Mouse (Mus musculus) heart, embryonic 11.5 days (tissue): ENCODE results near the gene Lgals7. TPM values are rescaled to one million over a fixed set of nuclear protein-coding genes. Genes with fewer than 3 reads are reported as not detected.
A peak's percentile ranks its signal among the peaks of the same experiment; 100 is the strongest.

Source experiments
- ATAC-seq: fragments of 200-750 bp; cut with Nextera tagmentation; replicated peaks from 2 replicates; pipeline ENCODE4 v1.8.0; 2017; ENCODE audit warnings: moderate library complexity; ENCODE audit not compliant: insufficient number of reproducible peaks, low FRiP score, low TSS enrichment
- H3K27ac ChIP-seq: fragments of 300-500 bp; sonication (generic); 2 replicates; pipeline ENCODE4 v1.5.1; 2014; ENCODE audit warnings: mild to moderate bottlenecking, low read depth, low read length
- H3K27me3 ChIP-seq: fragments of 300-500 bp; sonication (generic); 2 replicates; pipeline ENCODE4 v1.6.1; 2014; ENCODE audit warnings: mild to moderate bottlenecking, low read length, mixed read lengths; ENCODE audit not compliant: control insufficient read depth, insufficient read depth
- H3K36me3 ChIP-seq: fragments of 300-500 bp; sonication (generic); 2 replicates; pipeline ENCODE4 v1.6.1; 2014; ENCODE audit warnings: mild to moderate bottlenecking, low read length, moderate library complexity, mixed read lengths; ENCODE audit not compliant: control insufficient read depth, insufficient read depth
- H3K4me1 ChIP-seq: fragments of 300-500 bp; sonication (generic); 2 replicates; pipeline ENCODE4 v1.6.1; 2014; ENCODE audit warnings: low read length; ENCODE audit not compliant: control insufficient read depth, insufficient read depth
- H3K4me2 ChIP-seq: fragments of 300-500 bp; sonication (generic); 2 replicates; pipeline ENCODE4 v1.6.1; 2014; ENCODE audit warnings: mild to moderate bottlenecking, moderate library complexity
- H3K4me3 ChIP-seq: fragments of 300-500 bp; sonication (generic); 2 replicates; pipeline ENCODE4 v1.5.1; 2014; ENCODE audit warnings: low read depth, low read length
- H3K9ac ChIP-seq: fragments of 300-500 bp; sonication (generic); 2 replicates; pipeline ENCODE4 v1.6.1; 2014; ENCODE audit warnings: mild to moderate bottlenecking, low read depth, low read length, moderate library complexity
- H3K9me3 ChIP-seq: fragments of 300-500 bp; sonication (generic); replicated peaks from 2 replicates; pipeline ENCODE4 v1.6.1; 2016; ENCODE audit warnings: low read length; ENCODE audit not compliant: control insufficient read depth
- WGBS: fragments of 180-500 bp; shearing (Covaris S2); extraction: QIAGEN DNeasy Blood & Tissue Kit; methylation state at CpG from one replicate; pipeline ENCODE4 v1.1.7; 2014; ENCODE audit not compliant: insufficient replicate concordance; 5-methylcytosine and 5-hydroxymethylcytosine counted together
- polyA plus RNA-seq: library from polyadenylated mRNA; unstranded; fragments of >200 nt; fragmentation: Nextera tagmentation; extraction: Ambion mirVana; gene quantifications from 2 replicates; pipeline ENCODE4 v1.2.1, GENCODE M21; 2014

Gene Lgals7
- 0.82 and 1.0 TPM in 2 replicates for polyA plus RNA-seq

DNA sequence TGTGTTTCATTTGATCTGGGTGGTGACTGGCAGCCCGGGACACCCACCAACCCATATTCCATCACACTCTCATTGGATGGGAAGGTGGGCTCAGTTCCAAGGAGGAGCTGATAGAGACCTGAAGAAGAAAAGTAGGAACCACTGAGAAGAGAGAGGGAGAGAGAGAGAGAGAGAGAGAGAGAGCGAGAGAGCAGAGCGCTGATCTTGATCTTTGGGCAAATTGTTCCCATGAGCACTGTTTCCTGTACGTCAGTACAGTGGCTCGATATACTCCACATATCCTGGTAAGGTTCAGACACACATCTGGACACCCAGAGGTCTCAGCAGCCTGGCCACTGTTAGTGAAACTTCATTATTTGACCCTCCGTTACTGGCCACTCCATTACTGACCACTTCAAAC lies at the start of gene Lgals7:
Gene Lgals7 (plus strand): TSS at position 314 of the 400 bp plus-strand sequence.
- WGBS, result 84% methylated on average over 6 of the region's 6 CpGs
- H3K4me2 ChIP-seq, result peak within 1 kb of the TSS; percentile 14
- H3K9ac ChIP-seq, result peak within 1 kb of the TSS; percentile 49; the same call in 1 of the 2 replicates
- no peak within 1 kb of the TSS; the same call in 1 of the 2 replicates for H3K27ac ChIP-seq
- peaks cover 3% of the 10 kb centered on the region; the same call in 1 of the 2 replicates for H3K27me3 ChIP-seq
- ATAC-seq, result no peak
- no peak within 1 kb of the TSS for H3K4me3 ChIP-seq
- peaks cover 3% of the 10 kb centered on the region; the same call in 1 of the 2 replicates for H3K9me3 ChIP-seq
- no peaks in the 10 kb centered on the region for H3K36me3 ChIP-seq
- H3K4me1 ChIP-seq, result peaks cover 7% of the 10 kb centered on the region

DNA sequence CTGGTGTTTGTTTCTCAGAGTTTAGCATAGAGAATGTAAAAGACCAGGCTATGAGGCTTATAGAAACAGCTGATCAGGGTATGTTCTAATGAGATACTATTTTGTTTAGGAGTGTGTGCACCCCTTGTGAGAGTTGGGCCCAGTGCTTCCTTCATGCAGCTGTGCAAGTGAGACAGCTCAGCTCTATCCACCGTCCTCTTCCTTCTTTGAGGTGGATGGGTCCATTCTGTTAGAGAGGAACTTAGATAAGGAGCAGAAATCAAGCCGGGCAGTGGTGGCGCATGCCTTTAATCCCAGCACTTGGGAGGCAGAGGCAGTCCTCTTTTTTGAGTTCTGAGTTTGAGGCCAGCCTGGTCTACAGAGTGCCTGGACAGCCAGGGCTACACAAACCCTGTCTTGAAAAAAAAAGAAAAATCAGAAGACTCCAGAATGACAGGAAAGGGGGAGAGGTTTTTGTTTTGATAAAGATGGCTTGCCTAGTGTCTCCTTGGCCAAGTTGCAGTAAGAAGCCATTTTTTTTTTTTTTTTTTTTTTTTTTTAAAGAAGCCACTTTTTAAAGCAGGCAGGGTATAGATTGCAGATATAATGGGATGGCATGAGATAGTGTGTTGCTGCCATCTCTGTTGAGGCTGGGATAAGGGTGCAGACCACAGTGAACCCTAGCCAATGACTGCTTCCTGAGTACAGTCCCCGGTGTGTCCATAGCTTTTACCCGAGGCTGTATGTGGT lies 49.2 kb upstream of the Lgals7 start:
- H3K4me1 ChIP-seq, result peaks cover 42% of the 10 kb centered on the region
- no peak overlapping the region for H3K27ac ChIP-seq
- no peak overlapping the region for H3K4me3 ChIP-seq

DNA sequence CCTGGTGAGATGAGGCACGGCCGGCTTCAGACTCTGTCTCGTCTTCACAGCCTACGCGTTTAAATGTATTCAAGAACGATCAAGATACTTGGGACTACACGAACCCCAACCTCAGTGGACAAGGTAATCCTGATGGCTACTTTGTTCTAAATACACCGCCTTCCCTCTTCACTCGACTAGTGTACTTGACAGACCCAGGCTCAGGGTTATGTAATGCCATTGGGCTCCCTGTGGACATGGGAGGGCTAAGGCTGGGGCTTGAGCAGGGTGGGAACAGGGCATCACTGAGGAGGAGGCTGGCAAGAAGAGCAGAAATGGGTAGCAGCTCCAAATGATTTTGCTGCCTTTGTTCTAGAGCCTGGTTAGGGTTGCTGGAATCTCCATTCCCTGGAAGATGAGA lies 48.4 kb upstream of the Lgals7 start:
- Histone ChIP-seq H3K4me1 (peaks cover 49% of the 10 kb centered on the region), H3K9me3 (no peaks in the 10 kb centered on the region), H3K36me3 (peaks cover 69% of the 10 kb centered on the region), H3K27me3 (no peaks in the 10 kb centered on the region), H3K27ac (no peak overlapping the region), H3K9ac (no peak overlapping the region), H3K4me2 (no peak overlapping the region), H3K4me3 (no peak overlapping the region)
- 92% methylated on average over 9 of the region's 9 CpGs for WGBS
- no peak for ATAC-seq

More for the DNA sequence above, 49.2 kb upstream of the Lgals7 start:
- H3K9me3 ChIP-seq, result no peaks in the 10 kb centered on the region
- no peak overlapping the region for H3K4me2 ChIP-seq
- WGBS, result 66% methylated on average over 5 of the region's 5 CpGs
- ATAC-seq, result no peak
- H3K9ac ChIP-seq, result no peak overlapping the region
- no peaks in the 10 kb centered on the region for H3K27me3 ChIP-seq
- H3K36me3 ChIP-seq, result peaks cover 61% of the 10 kb centered on the region

DNA sequence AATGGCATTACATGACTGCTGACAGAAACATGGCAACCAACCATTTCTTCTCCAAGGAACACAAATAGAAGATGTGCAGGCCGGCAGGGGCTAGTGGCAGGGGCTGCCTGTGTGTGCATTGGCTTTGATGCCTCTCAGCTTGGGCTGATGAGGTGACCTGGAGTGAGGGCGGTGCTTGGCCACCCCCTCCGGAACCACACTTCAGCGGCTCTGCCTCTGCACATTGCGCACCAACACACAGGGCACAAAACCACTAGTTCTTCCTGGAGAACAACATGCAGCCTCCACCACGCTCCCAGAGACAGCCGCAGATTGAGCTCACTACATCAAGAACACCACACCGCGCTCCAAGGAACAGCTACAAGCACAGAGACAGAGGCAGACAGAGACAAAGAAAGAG lies 47.5 kb upstream of the Lgals7 start:
- H3K9ac ChIP-seq, result no peak overlapping the region; the same call in 1 of the 2 replicates

DNA sequence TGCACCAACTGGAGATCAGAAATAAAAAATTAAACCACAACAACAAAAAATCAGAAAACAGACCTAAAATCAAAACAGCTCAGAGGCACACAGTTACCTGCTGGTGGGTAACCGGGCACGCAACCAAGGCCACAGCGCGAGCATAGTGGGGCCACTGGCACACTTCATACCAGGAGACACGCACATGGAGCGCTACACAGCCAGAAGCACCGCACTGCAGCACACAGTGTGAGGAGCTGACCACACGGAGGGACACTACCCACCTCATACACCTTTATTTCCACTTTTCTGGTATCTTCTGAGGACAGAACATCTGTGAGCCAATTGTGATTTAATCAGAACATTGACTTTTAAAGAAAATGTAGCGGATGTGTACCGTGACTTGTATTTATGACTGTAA lies 46.7 kb upstream of the Lgals7 start:
- no peak overlapping the region for H3K4me3 ChIP-seq
- 93% methylated on average over 10 of the region's 10 CpGs for WGBS
- no peak overlapping the region for H3K4me2 ChIP-seq
- H3K36me3 ChIP-seq, result peaks cover 85% of the 10 kb centered on the region
- no peak for ATAC-seq
- H3K9me3 ChIP-seq, result no peaks in the 10 kb centered on the region
- no peak overlapping the region for H3K9ac ChIP-seq
- peaks cover 55% of the 10 kb centered on the region for H3K4me1 ChIP-seq
- H3K27me3 ChIP-seq, result no peaks in the 10 kb centered on the region
- no peak overlapping the region for H3K27ac ChIP-seq

More for the DNA sequence above, 47.5 kb upstream of the Lgals7 start:
- WGBS, result 89% methylated on average over 9 of the region's 9 CpGs
- H3K27me3 ChIP-seq, result no peaks in the 10 kb centered on the region
- no peak overlapping the region for H3K4me2 ChIP-seq
- peaks cover 78% of the 10 kb centered on the region for H3K36me3 ChIP-seq
- no peak overlapping the region for H3K27ac ChIP-seq
- no peak overlapping the region for H3K4me3 ChIP-seq
- peaks cover 55% of the 10 kb centered on the region for H3K4me1 ChIP-seq
- no peak for ATAC-seq
- H3K9me3 ChIP-seq, result no peaks in the 10 kb centered on the region

DNA sequence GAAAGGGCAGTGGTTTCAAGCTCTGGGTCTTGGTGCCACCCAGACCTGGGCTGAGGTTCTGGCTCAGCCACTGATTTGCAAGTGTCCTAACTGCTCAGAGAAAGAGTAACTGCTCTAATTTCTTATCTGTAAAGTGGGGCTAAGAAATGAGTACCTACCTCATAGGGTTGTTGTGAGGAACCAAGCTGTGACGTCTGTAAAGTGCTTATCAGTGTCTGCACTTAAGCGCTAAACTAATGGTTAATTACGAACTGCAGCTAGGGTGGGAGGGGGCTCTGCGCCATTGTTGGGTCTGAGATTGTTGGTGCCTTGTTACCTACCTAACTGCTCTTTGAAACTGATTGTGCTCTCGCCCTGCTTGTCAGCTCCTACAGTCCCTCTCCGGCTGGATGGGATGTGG lies 46.1 kb upstream of the Lgals7 start:
- no peak for ATAC-seq
- Histone ChIP-seq H3K36me3 (peaks cover 88% of the 10 kb centered on the region), H3K4me1 (peaks cover 51% of the 10 kb centered on the region), H3K27me3 (no peaks in the 10 kb centered on the region), H3K4me3 (no peak overlapping the region), H3K4me2 (no peak overlapping the region), H3K9ac (no peak overlapping the region), H3K27ac (no peak overlapping the region), H3K9me3 (no peaks in the 10 kb centered on the region)
- WGBS, result 59% methylated on average over 6 of the region's 6 CpGs

DNA sequence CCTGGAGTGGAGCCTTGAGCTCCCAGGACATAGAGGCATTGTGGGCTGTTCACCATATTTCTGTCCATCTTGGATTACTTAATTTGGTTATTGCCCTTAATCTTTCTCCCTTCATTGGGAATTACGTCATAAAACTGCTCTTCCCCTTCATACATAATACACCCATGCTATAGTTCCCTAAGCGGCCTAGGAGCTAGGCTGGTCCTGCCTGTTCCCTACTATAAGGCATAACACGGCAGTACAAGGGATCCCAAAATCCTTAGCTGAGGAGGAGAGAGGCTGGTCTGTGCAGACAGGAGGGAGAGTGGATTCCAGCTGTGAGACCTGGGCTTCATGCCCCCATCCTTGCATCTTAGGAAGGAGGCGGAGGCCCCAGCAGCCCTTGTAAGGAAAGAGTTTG lies 45.7 kb upstream of the Lgals7 start:
- peaks cover 47% of the 10 kb centered on the region for H3K4me1 ChIP-seq
- no peak for ATAC-seq
- peak overlapping the region; percentile 3; the same call in 1 of the 2 replicates for H3K4me3 ChIP-seq

DNA sequence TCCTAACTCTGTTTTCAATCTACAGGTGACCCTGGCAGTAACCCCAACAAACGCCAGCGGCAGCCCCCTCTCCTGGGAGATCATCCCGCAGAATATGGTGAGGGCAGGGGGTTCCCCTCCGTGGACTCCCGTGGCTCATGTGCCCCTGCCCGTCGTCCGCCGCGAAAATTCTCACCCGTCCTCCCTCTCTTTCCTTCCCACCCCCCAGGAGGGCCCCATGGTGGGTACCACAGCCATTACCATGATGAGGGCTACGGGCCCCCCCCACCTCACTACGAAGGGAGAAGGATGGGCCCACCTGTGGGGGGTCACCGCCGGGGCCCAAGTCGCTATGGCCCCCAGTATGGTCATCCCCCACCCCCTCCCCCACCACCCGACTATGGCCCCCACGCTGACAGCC lies 45.2 kb upstream of the Lgals7 start:
- Histone ChIP-seq H3K27me3 (no peaks in the 10 kb centered on the region), H3K27ac (no peak overlapping the region), H3K9me3 (no peaks in the 10 kb centered on the region), H3K36me3 (peaks cover 87% of the 10 kb centered on the region), H3K4me2 (no peak overlapping the region), H3K9ac (no peak overlapping the region), H3K4me3 (no peak overlapping the region), H3K4me1 (peaks cover 42% of the 10 kb centered on the region)
- ATAC-seq, result no peak
- WGBS, result 87% methylated on average over 18 of the region's 18 CpGs

More for the DNA sequence above, 45.7 kb upstream of the Lgals7 start:
- Histone ChIP-seq H3K27ac (no peak overlapping the region), H3K36me3 (peaks cover 91% of the 10 kb centered on the region), H3K9me3 (no peaks in the 10 kb centered on the region), H3K4me2 (no peak overlapping the region), H3K27me3 (no peaks in the 10 kb centered on the region), H3K9ac (no peak overlapping the region)
- 89% methylated on average over 4 of the region's 4 CpGs for WGBS
